Mouse (Mus musculus): ENCODE data around the gene Pbld1. TPM values are rescaled to one million over a fixed set of nuclear protein-coding genes. Genes with fewer than 3 reads are reported as not detected.

Gene Pbld1
- polyA plus RNA-seq, 1 experiment = not detected

DNA sequence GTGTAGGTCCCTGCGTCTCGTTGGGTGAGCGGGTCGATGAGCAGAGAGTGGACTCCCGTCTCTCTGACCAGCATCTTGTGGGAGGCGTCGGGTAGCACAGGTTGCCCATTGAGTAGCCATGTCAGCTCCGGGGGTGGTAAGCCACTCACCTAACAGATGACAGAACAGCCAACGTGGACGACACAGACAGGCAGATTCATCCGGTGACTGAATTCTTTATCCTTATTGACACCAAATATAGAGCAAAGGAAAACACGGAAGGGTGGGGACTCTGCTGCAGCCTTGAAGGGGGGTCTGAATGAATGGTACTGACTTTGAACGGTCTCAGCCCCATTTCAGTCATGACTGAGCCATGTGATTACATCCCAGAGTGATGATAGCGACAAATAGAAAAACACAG, 62.0 kb downstream of the Pbld1 start:
- H3K27me3 ChIP-seq (ENCODE audit: control insufficient read depth) = no peaks in the 10 kb centered on the region
- TF ChIP-seq GATA1 (IDR thresholded peaks at IDR 0.05; ENCODE audit: low read length) (no peak), TAL1 (IDR thresholded peaks at IDR 0.05; ENCODE audit: low read length) (no peak)
- no peaks in the 10 kb centered on the region for H3K36me3 ChIP-seq (ENCODE audit: control insufficient read depth)
- no peaks in the 10 kb centered on the region; the same call in 1 of the 2 replicates for H3K4me1 ChIP-seq (ENCODE audit: control insufficient read depth)
- H3K4me3 ChIP-seq (replicated peaks) = no peak overlapping the region
- H3K9me3 ChIP-seq (ENCODE audit: control insufficient read depth, low read length) = no peaks in the 10 kb centered on the region

DNA sequence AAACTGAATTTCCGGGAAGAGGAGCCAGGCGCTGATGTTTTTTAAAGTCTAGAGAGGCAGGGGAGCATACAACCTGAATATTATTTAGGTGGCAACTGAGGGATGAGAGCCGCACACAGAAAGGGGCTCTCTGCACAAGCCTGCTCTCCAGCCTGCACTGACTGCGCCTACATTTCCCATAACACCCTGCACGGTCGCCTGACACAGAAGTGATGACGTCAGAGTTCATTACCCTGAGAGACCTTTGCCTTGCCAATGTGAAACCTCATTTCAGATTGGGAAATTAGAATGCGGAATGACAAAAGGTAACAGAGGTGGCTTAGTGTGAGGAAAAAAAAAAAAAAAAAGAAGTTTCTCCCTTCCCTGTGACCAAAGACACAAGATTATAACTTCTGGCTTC, 62.6 kb downstream of the Pbld1 start:
- H3K4me3 ChIP-seq (replicated peaks) = no peak overlapping the region
- no peaks in the 10 kb centered on the region; the same call in 1 of the 2 replicates for H3K9me3 ChIP-seq (ENCODE audit: control insufficient read depth, low read length)
- H3K27me3 ChIP-seq (ENCODE audit: control insufficient read depth) = no peaks in the 10 kb centered on the region
- TF ChIP-seq TAL1 (IDR thresholded peaks at IDR 0.05; ENCODE audit: low read length) = no peak
- no peak for TF ChIP-seq GATA1 (IDR thresholded peaks at IDR 0.05; ENCODE audit: low read length)
- H3K4me1 ChIP-seq (ENCODE audit: control insufficient read depth) = no peaks in the 10 kb centered on the region; the same call in 1 of the 2 replicates
- no peaks in the 10 kb centered on the region for H3K36me3 ChIP-seq (ENCODE audit: control insufficient read depth)

DNA sequence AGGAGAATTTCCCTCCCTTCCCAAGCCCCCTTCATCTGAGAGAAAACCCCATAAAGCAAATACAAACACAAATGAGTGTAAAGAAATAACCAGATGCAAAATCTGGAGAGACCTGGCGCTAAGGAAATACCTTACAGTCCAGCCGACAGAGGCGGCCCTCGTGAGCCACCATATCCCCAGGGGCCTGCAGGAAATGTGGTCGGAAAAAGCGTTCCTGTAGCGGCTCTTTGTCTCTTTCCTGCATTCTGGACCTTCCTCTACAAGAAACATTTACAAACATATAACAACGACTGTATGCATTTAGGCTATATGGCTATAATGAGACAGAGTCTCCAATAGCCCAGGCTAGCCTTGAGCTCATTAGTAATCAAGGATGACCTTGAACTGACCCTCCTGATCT, 63.2 kb downstream of the Pbld1 start:
- H3K4me1 ChIP-seq (ENCODE audit: control insufficient read depth) = no peaks in the 10 kb centered on the region; the same call in 1 of the 2 replicates
- H3K9me3 ChIP-seq (ENCODE audit: control insufficient read depth, low read length) = no peaks in the 10 kb centered on the region; the same call in 1 of the 2 replicates
- TF ChIP-seq GATA1 (IDR thresholded peaks at IDR 0.05; ENCODE audit: low read length) = no peak
- TF ChIP-seq TAL1 (IDR thresholded peaks at IDR 0.05; ENCODE audit: low read length) = no peak
- H3K27me3 ChIP-seq (ENCODE audit: control insufficient read depth) = no peaks in the 10 kb centered on the region
- H3K4me3 ChIP-seq (replicated peaks) = no peak overlapping the region
- no peaks in the 10 kb centered on the region for H3K36me3 ChIP-seq (ENCODE audit: control insufficient read depth)

DNA sequence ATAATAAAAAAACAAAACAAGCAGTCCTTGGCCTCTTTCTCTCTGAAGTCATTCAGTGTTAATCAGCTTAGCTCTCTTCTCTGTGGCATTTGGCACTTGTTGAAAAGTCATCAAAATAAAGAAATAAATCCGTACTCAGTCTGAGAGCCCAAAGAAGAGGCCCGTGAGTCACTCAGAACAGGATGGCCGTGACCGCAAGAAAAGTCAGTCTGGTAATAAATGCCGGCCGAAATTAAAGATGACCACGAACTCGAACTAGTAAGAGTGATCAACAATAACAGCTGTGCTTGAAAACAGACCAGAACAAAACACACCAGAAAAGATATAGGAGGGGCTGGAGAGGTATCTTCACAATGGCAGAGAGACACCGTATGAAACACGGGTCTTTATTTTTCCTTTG, 64.1 kb downstream of the Pbld1 start:
- Histone ChIP-seq H3K27me3 (ENCODE audit: control insufficient read depth) (no peaks in the 10 kb centered on the region), H3K36me3 (ENCODE audit: control insufficient read depth) (no peaks in the 10 kb centered on the region), H3K9me3 (ENCODE audit: control insufficient read depth, low read length) (no peaks in the 10 kb centered on the region; the same call in 1 of the 2 replicates), H3K4me3 (replicated peaks) (no peak overlapping the region), H3K4me1 (ENCODE audit: control insufficient read depth) (no peaks in the 10 kb centered on the region; the same call in 1 of the 2 replicates)
- TF ChIP-seq GATA1 (IDR thresholded peaks at IDR 0.05; ENCODE audit: low read length) (no peak), TAL1 (IDR thresholded peaks at IDR 0.05; ENCODE audit: low read length) (no peak)

DNA sequence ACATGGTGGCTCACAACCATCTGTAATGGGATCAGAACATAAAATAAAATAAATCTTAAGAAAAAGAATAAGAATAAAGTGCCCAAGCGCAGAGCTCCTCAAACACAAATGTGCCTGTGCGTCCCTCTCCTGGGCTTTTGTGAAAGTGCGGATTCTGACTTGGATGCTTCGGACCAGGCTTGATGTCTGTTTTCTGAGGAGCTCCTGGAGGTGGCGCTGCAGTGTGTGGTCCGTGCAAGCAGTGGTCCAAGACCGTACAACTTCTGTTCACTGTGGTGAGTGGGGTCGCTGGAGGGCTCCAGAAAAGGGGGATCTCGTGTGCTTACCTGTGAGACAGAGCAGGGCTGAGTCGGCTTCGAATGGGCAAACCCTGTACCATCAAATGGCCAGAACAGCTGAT, 65.4 kb downstream of the Pbld1 start:
- no peaks in the 10 kb centered on the region for H3K4me1 ChIP-seq (ENCODE audit: control insufficient read depth)
- no peaks in the 10 kb centered on the region for H3K27me3 ChIP-seq (ENCODE audit: control insufficient read depth)
- H3K9me3 ChIP-seq (ENCODE audit: control insufficient read depth, low read length) = no peaks in the 10 kb centered on the region; the same call in 1 of the 2 replicates
- no peaks in the 10 kb centered on the region for H3K36me3 ChIP-seq (ENCODE audit: control insufficient read depth)
- H3K4me3 ChIP-seq (replicated peaks) = no peak overlapping the region
- TF ChIP-seq TAL1 (IDR thresholded peaks at IDR 0.05; ENCODE audit: low read length) = no peak
- TF ChIP-seq GATA1 (IDR thresholded peaks at IDR 0.05; ENCODE audit: low read length) = no peak

DNA sequence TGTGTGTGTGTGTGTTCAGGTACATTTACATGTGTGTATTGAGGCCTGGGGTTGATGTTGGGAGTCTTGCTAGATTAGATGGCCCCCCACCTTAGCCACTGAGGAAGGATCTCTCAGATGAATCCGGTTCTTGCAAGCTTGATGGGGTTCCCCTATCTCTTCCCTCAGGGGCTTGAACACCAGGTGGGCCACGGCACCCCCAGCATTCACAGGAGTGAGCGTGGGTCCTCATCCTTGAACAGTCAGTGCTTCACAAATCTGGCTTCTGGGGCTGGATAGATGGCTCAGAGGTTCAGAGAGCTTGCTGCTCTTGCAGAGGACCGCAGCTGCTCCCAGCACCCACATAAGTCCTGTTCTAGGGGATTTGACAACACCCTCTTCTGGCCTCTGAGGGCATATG, 66.2 kb downstream of the Pbld1 start:
- no peaks in the 10 kb centered on the region for H3K4me1 ChIP-seq (ENCODE audit: control insufficient read depth)
- no peaks in the 10 kb centered on the region; the same call in 1 of the 2 replicates for H3K9me3 ChIP-seq (ENCODE audit: control insufficient read depth, low read length)
- TF ChIP-seq GATA1 (IDR thresholded peaks at IDR 0.05; ENCODE audit: low read length) (no peak), TAL1 (IDR thresholded peaks at IDR 0.05; ENCODE audit: low read length) (no peak)
- H3K4me3 ChIP-seq (replicated peaks) = no peak overlapping the region
- no peaks in the 10 kb centered on the region for H3K36me3 ChIP-seq (ENCODE audit: control insufficient read depth)
- H3K27me3 ChIP-seq (ENCODE audit: control insufficient read depth) = no peaks in the 10 kb centered on the region

DNA sequence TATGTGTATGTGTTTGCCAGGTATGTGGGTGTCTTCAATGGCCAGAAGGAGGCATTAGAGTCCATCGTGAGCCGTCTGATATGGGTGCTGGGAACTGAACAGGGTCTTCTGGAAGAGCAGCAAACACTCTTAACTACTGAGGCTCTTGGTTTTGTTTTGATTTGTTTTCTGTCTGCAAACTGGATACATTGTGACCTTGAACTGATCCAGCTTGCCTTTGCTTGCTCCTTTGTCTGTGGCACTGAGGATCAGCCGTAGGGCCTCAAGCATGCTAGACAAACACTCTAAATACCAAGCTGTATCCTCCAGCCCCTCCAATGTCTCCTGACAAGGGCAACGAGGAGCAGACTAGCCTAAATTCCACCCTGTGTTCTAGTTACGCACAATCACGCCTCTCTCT, 67.2 kb downstream of the Pbld1 start:
- TF ChIP-seq GATA1 (IDR thresholded peaks at IDR 0.05; ENCODE audit: low read length) (no peak), TAL1 (IDR thresholded peaks at IDR 0.05; ENCODE audit: low read length) (no peak)
- H3K9me3 ChIP-seq (ENCODE audit: control insufficient read depth, low read length) = no peaks in the 10 kb centered on the region; the same call in 1 of the 2 replicates
- no peaks in the 10 kb centered on the region for H3K27me3 ChIP-seq (ENCODE audit: control insufficient read depth)
- H3K4me1 ChIP-seq (ENCODE audit: control insufficient read depth) = no peaks in the 10 kb centered on the region
- no peaks in the 10 kb centered on the region for H3K36me3 ChIP-seq (ENCODE audit: control insufficient read depth)
- no peak overlapping the region for H3K4me3 ChIP-seq (replicated peaks)

Other genes starting within 250 kb of the Pbld1 start
- 0.11 TPM in 1 of 2 replicates, not detected in the other for gene Tet1, start 151.2 kb upstream of the Pbld1 start, polyA plus RNA-seq (2012)
- 0.33 and 0.58 TPM in 2 replicates for gene Slc25a16, start 139.5 kb upstream of the Pbld1 start, polyA plus RNA-seq (2012)
- gene Dna2, start 113.1 kb upstream of the Pbld1 start, polyA plus RNA-seq (2012) = 1.0 and 1.6 TPM in 2 replicates
- not detected in 2 replicates for gene Rufy2, start 79.9 kb upstream of the Pbld1 start, polyA plus RNA-seq (2012)
- gene Hnrnph3, start 35.9 kb upstream of the Pbld1 start, polyA plus RNA-seq (2012) = 2.2 and 2.4 TPM in 2 replicates
- gene Pbld2, start 35.8 kb upstream of the Pbld1 start, polyA plus RNA-seq (2012) = not detected in 2 replicates
- gene Atoh7, start 39.5 kb downstream of the Pbld1 start, polyA plus RNA-seq (2012) = not detected in 2 replicates
- not detected in 2 replicates for gene Mypn, start 143.8 kb downstream of the Pbld1 start, polyA plus RNA-seq (2012)
- 1.4 and 1.7 TPM in 2 replicates for gene Herc4, start 183.6 kb downstream of the Pbld1 start, polyA plus RNA-seq (2012)

Data from erythroblast, embryonic 14.5 days (primary cell).